Mouse (Mus musculus): ENCODE measurements at regions not wholly inside any gene's neighbourhood (a gene's known extent, or its start where the extent isn't known, plus 50 kb on each side); places are given as distances from the start of the nearest gene placed in this dataset.
"Not testable (repeated sequence)": the region's sequence is repeated elsewhere in the genome, so short reads cannot be mapped to it uniquely, and the experiment has no call there.

GRCm38 (mm10) chrX:4688291-4688690 is 112.0 kb upstream of the Btbd35f4 start:
- intact Hi-C loops (cut with DNase I): not testable (repeated sequence)
- DNase-seq (ENCODE audit: low spot score in 2 of 2): peak in 1 of 2 experiments; percentile 0

Data from left cerebral cortex, postnatal 14 days (tissue).